Mouse (Mus musculus) R1 (cell line): ENCODE results near the gene Nmb.

Experiments
- DNase-seq: peaks from one replicate; pipeline ENCODE4 v3.0.0-alpha.2; 2018; ENCODE audit warnings: low read depth, low spot score

Gene Nmb

DNA sequence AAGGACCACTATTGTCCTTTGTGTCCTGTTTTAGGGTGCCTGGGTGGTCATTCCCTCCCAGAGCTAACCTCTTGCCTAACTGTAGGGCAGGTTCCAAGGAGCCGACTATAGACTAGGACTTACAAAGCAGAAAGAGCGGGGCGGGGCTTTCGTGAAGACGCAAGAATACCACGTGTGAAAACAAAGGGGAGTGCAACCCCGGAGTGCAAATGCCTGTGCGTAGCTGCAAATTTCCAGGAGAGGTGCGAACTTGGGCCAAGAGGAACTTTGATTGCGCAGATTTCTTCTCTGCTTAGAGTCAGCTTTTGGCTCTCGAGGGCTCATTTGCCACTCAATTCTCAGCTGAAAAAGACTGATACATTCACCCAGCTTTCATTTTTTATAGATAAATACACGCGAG, 44.6 kb downstream of the Nmb start:
- DNase-seq, result peak; percentile 92

DNA sequence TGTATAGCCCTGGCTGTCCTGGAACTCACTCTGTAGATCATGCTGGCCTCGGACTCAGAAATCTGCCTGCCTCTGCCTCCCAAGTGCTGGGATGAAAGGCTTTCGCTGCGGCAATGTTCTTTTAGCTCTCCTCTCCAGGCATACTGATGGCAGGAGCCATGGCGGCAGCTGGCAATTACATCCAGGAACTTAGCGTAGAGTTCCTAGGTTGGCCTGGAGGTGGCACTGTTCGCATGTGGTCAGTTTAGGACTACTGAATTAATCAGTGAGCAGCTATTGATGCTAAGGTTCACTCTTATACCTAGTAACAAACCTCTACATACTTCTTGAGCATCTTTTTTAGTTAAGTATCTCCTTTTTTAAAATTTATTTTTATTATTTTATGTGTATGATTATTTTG, 47.7 kb downstream of the Nmb start:
- peak; percentile 88 for DNase-seq

DNA sequence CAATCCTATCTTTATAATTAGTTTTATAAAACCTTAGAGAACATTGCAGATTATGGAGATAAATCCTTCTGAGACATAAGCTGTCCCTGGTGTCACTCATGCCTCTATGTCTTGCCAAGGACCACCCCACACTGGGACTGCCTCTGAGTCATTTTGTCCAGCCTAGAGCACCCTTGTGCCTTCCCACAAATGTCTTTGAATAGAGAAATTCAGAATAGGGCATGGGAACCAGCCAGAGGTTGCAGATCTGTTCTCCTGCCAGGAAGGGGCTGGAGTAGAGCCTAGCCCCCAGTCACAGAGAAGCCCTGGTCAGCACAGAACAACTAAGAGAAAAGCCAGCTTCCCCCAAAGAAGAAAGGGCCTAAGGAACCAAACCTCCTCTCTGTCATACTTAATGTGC, 49.6 kb downstream of the Nmb start:
- DNase-seq, result no peak

DNA sequence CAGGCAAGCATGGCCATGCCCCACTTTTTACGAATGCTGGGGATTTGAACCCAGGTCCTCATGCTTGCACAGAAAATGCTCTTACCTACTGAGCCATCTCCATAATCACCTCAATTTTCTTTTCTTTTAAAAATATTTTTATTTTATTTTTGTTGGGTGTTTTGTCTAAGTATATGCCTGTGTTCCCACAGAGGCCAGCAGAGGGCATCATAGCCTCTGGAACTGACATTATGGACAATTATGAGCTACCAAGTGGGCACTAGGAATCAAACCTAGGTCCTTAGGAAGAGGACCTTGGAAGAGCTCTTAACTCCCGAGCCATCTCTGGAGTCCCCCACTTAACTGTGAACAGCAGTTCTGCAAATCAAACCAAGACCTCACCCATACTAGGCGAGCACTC, 51.7 kb downstream of the Nmb start:
- DNase-seq, result peak; percentile 46
